Mouse (Mus musculus) small intestine, adult 2 months (tissue): ENCODE measurements around the gene Pou2f1.

ENCODE experiments used
- CTCF ChIP-seq: fragments of 200-500 bp; IDR thresholded peaks from 2 replicates; pipeline ENCODE4 v1.5.1; 2012; ENCODE audit warnings: low read depth, mild to moderate bottlenecking, control low read depth, inconsistent platforms, low read length, moderate library complexity, mixed read lengths; ENCODE audit not compliant: insufficient replicate concordance, insufficient read length; ENCODE audit errors: extremely low read depth
- POLR2A ChIP-seq: fragments of 200-500 bp; IDR thresholded peaks from 2 replicates; pipeline ENCODE4 v1.6.1; 2012; ENCODE audit warnings: low read depth, mild to moderate bottlenecking, control low read depth, inconsistent platforms, low read length, moderate library complexity

DNA sequence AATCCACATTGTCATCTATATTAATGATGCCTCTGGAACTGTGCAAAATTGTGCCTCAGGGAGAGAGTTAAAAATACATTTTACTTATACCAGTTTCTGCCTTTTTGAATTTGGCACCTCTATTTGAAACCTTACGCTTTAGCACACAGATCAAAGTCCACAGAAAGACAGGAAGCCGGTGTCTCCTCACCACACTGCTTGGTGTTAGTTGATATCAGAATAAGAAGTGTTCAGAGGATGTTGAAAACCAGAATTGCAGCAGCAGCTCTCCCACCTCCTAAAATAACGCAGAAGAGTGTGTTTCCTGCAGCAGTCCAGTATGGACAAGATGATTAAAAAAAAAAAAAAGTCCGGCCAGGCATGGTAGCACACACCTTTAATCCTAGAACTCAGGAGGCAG is 13.8 kb upstream of the Pou2f1 start:
- no peak for TF ChIP-seq CTCF
- TF ChIP-seq POLR2A: no peak
